Mouse (Mus musculus): ENCODE data around the gene Rhou.
"Not testable (repeated sequence)": the region's sequence is repeated elsewhere in the genome, so short reads cannot be mapped to it uniquely, and the experiment has no call there.

Rhou gene

DNA sequence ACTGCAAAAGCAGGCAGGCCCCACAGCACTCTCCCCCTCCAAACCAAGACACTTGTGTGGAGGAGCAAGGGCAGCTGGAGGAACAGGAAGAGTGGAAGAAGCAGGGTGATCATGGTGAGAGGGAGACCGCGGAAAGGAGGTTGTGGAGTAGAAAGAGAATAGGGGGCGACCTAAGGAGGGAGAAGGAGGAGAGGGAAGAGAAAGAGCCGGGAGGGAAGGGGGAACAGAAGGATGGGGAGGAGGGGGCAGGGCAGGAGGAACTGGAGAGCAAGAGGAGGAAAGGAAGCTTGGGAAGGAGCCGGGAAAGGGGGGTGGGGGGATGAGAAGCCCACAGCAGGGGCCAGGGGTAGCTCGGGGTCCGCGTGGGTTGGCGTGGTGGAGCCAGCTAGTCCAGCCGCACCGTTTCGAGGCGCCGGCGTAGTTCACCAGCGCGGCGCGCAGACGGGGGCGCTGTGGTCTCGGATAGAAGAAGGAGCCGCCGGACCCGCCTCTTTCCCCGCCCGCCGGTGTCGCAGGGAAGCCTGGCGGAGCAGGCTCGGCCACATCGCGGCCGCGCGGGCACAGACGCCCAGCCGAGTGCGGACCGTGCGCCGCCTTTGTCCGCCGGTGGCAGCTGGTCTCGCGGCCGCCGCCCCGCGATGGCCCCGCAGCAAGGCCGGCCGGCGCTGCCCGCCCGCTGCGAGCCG lies at the start of gene Rhou:
Gene Rhou, plus strand, starts transcription at position 622 of the 686 bp plus-strand sequence.
- DNase-seq (ENCODE audit: low read depth, low spot score): no peak

DNA sequence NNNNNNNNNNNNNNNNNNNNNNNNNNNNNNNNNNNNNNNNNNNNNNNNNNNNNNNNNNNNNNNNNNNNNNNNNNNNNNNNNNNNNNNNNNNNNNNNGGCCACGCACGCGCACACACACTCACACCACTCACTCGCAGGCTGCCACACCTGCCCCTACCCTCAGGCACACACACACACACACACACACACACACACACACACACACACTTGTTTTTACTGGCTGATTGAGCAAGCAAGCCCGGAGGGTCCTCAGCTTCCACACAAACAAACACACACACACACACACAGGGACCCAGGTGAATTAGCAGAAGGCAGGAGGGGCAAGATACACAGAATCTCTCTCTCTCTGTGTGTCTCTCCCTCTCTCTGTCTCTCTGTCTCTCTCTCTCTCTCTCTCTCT lies 41.1 kb upstream of the Rhou start:
- not testable (repeated sequence) for DNase-seq (ENCODE audit: low read depth, low spot score)

GRCm38 (mm10) chr8:123623523-123623922 lies 30.2 kb upstream of the Rhou start:
- DNase-seq (ENCODE audit: low read depth, low spot score): not testable (repeated sequence)

GRCm38 (mm10) chr8:123624274-123624673 lies 29.5 kb upstream of the Rhou start:
- no peak for DNase-seq (ENCODE audit: low read depth, low spot score)

DNA sequence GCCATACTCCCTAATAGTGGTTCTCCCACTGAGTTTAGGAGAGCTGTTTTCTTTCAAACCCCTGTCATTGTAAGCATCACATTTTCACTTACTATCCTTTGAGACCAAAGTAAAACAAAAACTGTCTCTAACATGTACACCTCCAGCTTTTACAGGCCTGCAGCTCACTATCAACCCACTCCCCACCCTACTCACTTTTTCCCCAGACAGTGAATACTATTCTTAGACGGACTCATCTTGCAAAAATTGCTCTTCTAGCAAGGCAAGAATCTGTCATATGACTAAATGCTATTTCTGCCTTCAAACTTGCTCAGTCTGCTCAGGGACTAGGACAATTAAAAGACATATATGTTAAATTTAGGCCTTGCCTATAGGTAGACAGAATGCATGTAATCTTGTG lies 29.0 kb upstream of the Rhou start:
- no peak for DNase-seq (ENCODE audit: low read depth, low spot score)

- DNase-seq (ENCODE audit: low read depth, low spot score): no peak
Measured at GRCm38 (mm10) chr8:123625717-123626116, 28.0 kb upstream of the Rhou start.

- DNase-seq (ENCODE audit: low read depth, low spot score): no peak
Measured at GRCm38 (mm10) chr8:123627410-123628147, 26.1 kb upstream of the Rhou start.

DNA sequence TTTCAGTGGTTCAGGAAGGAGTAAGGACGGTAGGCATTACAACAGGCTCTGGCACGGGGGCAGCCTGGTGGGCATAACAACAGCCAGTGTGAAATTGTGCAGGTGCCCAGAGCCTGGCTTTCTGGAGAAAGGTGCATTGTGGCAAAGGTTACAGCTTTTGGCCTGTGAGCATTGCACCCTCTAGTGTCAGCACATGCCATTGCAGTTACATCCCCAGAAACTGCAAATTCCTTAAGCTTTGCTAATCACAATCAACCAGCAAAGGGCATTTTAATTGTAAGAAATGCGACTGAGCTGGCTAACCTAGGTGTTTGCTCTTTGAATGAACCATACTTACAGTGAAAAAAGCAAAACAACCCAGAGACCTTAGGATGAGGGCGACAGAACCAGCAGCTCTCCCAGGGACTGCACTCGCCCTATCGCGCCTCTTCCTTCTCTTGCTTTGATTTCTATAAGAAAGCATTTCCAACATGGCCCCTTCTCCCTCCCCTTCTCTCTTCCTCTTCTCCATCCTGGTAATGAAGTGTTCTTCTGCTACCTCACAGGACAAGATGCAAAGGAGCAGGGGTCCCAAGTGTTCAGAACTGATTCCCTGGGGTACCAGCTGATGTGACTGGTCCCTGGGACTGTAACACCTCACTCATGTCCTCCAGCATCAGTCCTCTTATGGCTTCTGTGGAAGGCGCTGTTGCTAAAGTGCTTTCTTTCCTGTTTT lies 25.3 kb upstream of the Rhou start:
- no peak for DNase-seq (ENCODE audit: low read depth, low spot score)

DNA sequence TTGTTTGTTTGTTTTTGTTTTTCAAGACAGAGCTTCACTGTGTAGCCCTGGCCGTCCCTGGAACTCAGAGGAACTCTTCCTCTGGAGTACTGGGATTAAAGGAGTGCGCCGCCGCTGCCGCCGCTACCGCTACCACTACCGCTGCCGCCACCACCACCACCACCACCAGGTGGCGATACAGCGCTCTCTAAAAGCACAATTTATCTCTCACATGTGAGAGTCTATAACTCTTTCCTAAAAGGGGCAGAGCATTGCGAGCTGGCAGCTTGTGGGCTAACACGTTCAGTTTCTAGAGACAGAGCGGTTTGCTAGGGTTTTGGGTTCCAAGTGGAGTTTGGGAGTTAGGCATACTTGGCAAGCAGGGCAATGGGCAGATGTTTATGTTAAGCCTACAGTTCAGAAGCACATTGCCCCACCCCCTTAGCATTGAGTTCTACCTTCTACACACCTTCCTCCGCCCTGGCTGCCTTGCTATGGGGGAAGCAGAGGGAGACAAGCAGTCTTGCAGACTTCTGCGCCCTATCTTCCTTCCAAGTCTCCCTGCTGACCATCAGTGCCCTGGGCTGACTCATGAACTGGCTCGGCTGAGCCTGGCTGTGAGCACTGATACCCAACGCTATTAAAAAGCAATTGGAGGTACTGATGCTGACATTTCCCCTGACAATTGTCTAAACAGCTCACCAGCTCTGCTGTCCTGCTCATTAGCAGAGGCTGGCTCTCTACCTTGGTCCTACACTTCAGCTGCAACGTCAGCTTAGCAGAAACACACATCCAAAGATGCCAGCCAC lies 24.6 kb upstream of the Rhou start:
- DNase-seq (ENCODE audit: low read depth, low spot score): no peak

- no peak for DNase-seq (ENCODE audit: low read depth, low spot score)
Measured at GRCm38 (mm10) chr8:123630058-123630457, 23.7 kb upstream of the Rhou start.

DNA sequence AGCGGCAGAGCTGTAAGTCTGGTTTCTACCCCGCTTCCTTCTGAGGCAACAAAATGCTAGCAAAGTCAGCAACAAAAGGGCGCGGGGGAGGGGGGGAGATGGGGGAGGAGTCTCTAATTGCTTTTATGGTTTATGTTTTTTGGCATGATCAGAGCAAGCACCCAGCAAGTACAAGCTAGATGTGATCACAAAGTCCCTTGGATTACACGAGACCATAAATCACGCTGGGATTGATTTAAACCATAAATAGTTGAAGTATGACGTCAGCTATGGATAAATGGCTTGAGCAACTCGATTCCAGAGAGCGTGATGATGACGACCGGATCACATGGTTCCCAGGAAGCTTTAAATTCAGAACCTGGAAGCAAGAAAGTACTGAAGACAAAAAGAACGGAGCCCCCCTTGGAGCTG lies 22.9 kb upstream of the Rhou start:
- DNase-seq (ENCODE audit: low read depth, low spot score): no peak

- not testable (repeated sequence) for DNase-seq (ENCODE audit: low read depth, low spot score)
Measured at GRCm38 (mm10) chr8:123631746-123632145, 22.0 kb upstream of the Rhou start.

- DNase-seq (ENCODE audit: low read depth, low spot score): no peak
Measured at GRCm38 (mm10) chr8:123632257-123632656, 21.5 kb upstream of the Rhou start.

DNA sequence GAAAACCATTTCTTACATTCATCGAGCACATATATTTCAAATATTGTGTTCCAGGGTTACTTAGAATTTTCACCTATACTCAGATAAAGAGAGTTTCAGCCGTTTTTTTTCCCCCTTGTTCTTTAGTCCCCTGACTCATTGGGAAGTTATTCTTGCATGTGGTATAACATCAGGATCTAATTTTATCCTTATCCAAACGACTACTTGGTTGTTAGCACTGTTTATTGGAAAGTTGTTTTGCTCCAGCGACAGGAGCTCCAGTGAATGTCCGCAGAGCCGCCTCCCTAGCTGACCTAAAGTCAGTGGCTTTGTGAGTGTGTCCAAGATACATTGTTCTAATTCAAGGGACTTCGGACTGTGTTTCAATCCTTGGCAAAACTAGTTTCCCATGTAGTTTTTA lies 19.9 kb upstream of the Rhou start:
- DNase-seq (ENCODE audit: low read depth, low spot score): no peak

GRCm38 (mm10) chr8:123634395-123635131 lies 19.2 kb upstream of the Rhou start:
- no peak for DNase-seq (ENCODE audit: low read depth, low spot score)

GRCm38 (mm10) chr8:123635671-123636070 lies 18.1 kb upstream of the Rhou start:
- DNase-seq (ENCODE audit: low read depth, low spot score): no peak

DNA sequence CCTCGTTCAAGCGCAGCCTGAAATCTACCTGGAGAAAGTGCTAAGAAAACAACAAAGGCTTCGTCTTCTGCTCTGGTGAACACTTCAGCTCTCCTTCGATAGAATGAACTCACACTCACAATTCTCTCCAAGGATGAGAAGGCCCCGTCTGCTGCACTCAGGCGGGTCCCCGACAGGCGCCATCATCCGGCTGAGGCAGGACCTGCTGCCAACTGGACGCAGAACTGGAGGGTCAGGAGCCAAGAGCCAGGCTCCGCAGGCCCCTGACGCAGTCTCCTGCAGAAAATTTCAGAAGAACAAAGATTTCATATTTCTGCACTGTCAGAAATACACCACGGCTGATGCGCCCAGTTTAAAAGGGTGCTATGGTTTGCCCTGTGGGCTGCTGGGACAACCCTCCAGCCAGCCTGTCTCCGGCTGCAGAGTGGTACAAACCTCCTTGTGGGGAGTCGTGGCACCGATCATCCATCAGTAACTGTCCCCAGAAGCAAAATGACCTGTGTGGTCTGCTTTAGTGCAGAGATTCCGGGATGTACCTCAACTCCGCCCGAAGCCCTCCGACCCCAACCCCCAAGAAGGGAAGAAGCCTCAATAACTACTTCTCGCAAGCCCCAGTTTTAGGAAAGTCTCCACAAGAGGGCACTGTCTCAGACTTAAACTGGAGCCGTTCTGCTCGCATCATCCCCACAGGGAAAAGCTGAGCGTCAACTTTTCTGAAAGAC lies 10.2 kb upstream of the Rhou start:
- no peak for DNase-seq (ENCODE audit: low read depth, low spot score)

GRCm38 (mm10) chr8:123645229-123645628 lies 8.5 kb upstream of the Rhou start:
- DNase-seq (ENCODE audit: low read depth, low spot score): no peak

- no peak for DNase-seq (ENCODE audit: low read depth, low spot score)
Measured at GRCm38 (mm10) chr8:123648245-123649170, 5.2 kb upstream of the Rhou start.

Data from retina, adult 2 months (tissue).